In the genomic region with DNA sequence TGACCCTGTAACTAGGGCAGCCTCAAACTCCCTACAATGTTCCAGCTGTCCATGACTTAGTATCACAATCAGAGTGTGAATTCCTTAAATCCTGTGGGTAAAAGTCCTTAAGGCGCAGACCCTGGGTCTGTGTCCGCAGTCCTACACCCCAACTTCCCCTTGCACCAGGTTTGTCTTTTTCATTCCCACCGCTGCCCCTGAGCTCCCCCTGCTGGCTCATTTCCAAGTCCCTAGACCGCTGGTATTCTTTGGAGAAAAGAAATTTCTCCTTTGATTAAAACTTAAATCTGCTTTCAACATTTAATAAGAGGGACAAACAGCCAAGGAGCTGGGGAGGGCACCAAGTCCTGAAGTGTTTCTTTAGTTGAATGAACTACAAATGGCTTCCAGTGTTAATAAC, we compare ENCODE assay signal across 8 mouse cellular contexts. TPM values are rescaled to one million over a fixed set of nuclear protein-coding genes. Genes with fewer than 3 reads are reported as not detected.
A peak's percentile ranks its signal among the peaks of the same experiment; 100 is the strongest.
DNase-seq lines count a peak whose midpoint lies in the region.

No protein-coding gene starts in this region.

- intact Hi-C loops in left cerebral cortex, postnatal 36 days (cut with DNase I), result loop anchor here (5.0 kb wide), 1 partner anchor 58 kb away; no protein-coding TSS in a partner anchor

- peak; percentile 36 for DNase-seq in embryo, embryonic 10 days (ENCODE audit: low spot score)
- no peak for DNase-seq in embryo, embryonic 9.5 days (ENCODE audit: extremely low spot score)
- DNase-seq in spleen, adult 18-20 months, result peak; percentile 45 to 77
- no peak for DNase-seq in spleen, adult 12 weeks (ENCODE audit: low spot score)
- peak; percentile 22 for DNase-seq in lung, postnatal 36 days
- peak; percentile 70 for DNase-seq in thymus, postnatal 4 days
- no peak for DNase-seq in left cerebral cortex, postnatal 36 days (ENCODE audit: low spot score in 2 of 2)
- no peak for DNase-seq in adrenal gland, adult 8-10 months

RNA-seq across cellular contexts. Expression of a gene that starts 2.2 kb away (rescaled TPM):
- total RNA-seq in left cerebral cortex, postnatal 36 days (2021), result 100 to 1,000 TPM; 566 to 603 TPM
- 10 to 100 TPM in 2 of 4 experiments, 1 to 10 TPM in 2; 7.1 to 14.6 (median 9.6) TPM for total RNA-seq in adrenal gland, adult 8-10 months (2022)

RNA-seq across cellular contexts. Expression of a gene that starts 26.2 kb away (rescaled TPM):
- total RNA-seq in left cerebral cortex, postnatal 36 days (2021), result not detected
- not detected for total RNA-seq in adrenal gland, adult 8-10 months (2022)

Comparison
In these comparisons a context has a peak if more than half of its experiments do, and no peak if none do; other contexts are left out.
1. DNase-seq: peak in embryo, embryonic 10 days (single experiment), spleen, adult 18-20 months (2 of 2), lung, postnatal 36 days (single experiment) and thymus, postnatal 4 days (single experiment); none in embryo, embryonic 9.5 days (single experiment), spleen, adult 12 weeks (single experiment), left cerebral cortex, postnatal 36 days (0 of 2) and adrenal gland, adult 8-10 months (single experiment).
2. RNA of a gene that starts 2.2 kb away (total RNA-seq): 566 to 603 TPM in left cerebral cortex, postnatal 36 days; 7.1 to 14.6 TPM in adrenal gland, adult 8-10 months; every median in the first group is over 10 times any median in the second.